Mouse (Mus musculus) T-helper 2 cell (primary cell): Measurements from ENCODE around the gene Mamdc4.

Source experiments
- in situ Hi-C: fragments of 300-600 bp; cut with MboI, MseI; formaldehyde crosslinking; loops from one replicate; pipeline ENCODE4 v1.15.1; 2025; ENCODE audit warnings: high pct_unique_total_duplicates

Gene Mamdc4

DNA sequence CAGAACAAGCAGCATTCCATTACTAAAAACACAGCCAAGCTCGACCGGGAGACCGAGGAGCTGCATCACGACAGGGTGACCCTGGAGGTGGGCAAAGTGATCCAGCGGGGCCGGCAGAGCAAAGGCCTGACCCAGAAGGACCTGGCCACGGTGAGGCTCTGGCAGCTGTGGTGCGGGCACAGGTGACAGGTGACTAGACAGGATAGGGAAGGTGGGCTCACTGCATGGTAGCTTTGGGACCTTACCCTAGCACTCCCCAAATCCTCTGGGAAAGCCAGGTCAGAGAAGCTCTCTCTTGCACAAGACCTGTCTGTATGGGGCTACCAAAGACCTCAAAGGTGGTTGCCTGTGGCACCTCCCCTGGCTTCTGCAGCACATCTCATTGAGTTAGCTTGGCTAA is 14.1 kb downstream of the Mamdc4 start:
- in situ Hi-C loops: no loop called here

GRCm38 (mm10) chr2:25558774-25559173 is 15.9 kb downstream of the Mamdc4 start:
- in situ Hi-C loops: loop anchor here (10.0 kb wide), 1 partner anchor 946 kb away; no protein-coding TSS in a partner anchor

- in situ Hi-C loops: loop anchor here (10.0 kb wide), 1 partner anchor 947 kb away; no protein-coding TSS in a partner anchor
Observed at GRCm38 (mm10) chr2:25557964-25558360, 16.7 kb downstream of the Mamdc4 start.

- in situ Hi-C loops: loop anchor here (10.0 kb wide), 1 partner anchor 947 kb away; no protein-coding TSS in a partner anchor
Observed at GRCm38 (mm10) chr2:25557221-25557963, 17.3 kb downstream of the Mamdc4 start, which contains the start of gene Edf1. Edf1 (plus strand) TSS chr2:25557847.

DNA sequence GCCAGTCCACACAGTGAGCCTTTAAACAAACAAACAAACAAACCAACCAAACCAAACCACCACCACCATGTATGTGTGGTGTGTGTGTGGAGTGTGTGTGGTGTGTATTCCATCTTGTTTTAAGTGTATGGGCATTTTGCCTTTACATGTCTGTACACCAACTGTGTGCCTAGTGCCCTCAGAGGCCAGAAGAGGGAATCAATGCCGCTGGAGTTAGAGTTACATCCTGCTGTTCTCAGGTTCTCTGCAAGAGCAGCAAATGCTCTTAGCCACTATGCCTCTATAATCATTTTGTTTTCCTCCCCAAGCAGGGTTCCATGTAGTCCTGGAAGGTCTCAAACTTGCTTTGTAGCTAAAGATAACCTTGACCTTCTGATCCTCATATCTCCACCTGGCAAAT is 18.3 kb downstream of the Mamdc4 start:
- in situ Hi-C loops: loop anchor here (10.0 kb wide), 1 partner anchor 949 kb away; no protein-coding TSS in a partner anchor

DNA sequence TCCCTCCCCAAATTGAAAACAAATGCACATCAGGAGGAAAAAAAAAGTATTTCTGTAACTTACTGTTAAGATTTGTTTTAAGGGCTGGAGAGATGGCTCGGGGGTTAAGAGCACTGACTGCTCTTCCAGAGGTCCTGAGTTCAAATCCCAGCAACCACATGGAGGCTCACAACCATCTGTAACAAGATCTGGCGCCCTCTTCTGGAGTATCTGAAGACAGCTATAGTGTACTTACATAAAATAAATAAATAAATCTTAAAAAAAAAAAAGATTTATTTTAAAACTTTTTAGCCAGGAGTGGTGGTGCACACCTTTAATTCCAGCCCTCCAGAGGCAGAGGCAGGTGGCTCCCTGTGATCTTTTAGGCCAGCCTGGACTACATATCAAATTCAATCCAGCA is 19.2 kb downstream of the Mamdc4 start:
- in situ Hi-C loops: loop anchor here (10.0 kb wide), 1 partner anchor 949 kb away; no protein-coding TSS in a partner anchor

DNA sequence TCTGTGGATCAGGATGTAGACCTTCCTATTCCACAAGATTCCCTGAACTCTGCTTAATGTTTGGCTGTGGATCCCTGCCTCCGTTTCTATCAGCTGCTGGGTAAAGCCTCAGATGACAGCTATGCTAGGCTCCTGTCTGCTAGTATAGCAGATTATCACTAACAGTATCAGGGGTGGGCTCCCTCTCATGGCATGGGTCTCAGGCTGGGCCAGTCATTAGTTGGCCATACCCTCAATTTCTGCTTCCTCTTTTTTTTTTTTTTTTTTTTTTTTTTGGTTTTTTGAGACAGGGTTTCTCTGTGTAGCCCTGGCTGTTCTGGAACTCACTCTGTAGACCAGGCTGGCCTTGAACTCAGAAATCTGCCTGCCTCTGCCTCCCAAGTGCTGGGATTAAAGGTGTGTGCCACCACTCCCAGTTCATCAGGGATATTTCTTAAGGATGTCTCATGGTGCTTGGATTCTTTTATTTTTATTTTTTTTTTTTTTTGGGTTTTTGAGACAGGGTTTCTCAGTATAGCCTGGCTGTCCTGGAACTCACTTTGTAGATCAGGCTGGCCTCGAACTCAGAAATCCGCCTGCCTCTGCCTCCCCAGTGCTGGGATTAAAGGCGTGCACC is 21.4 kb downstream of the Mamdc4 start:
- in situ Hi-C loops: loop anchor here (10.0 kb wide), 1 partner anchor 952 kb away; no protein-coding TSS in a partner anchor

- in situ Hi-C loops: loop anchor here (10.0 kb wide), 1 partner anchor 954 kb away; no protein-coding TSS in a partner anchor
Observed at GRCm38 (mm10) chr2:25551186-25551585, 23.5 kb downstream of the Mamdc4 start.

GRCm38 (mm10) chr2:25549021-25549991 is 25.3 kb downstream of the Mamdc4 start:
- in situ Hi-C loops: no loop called here

DNA sequence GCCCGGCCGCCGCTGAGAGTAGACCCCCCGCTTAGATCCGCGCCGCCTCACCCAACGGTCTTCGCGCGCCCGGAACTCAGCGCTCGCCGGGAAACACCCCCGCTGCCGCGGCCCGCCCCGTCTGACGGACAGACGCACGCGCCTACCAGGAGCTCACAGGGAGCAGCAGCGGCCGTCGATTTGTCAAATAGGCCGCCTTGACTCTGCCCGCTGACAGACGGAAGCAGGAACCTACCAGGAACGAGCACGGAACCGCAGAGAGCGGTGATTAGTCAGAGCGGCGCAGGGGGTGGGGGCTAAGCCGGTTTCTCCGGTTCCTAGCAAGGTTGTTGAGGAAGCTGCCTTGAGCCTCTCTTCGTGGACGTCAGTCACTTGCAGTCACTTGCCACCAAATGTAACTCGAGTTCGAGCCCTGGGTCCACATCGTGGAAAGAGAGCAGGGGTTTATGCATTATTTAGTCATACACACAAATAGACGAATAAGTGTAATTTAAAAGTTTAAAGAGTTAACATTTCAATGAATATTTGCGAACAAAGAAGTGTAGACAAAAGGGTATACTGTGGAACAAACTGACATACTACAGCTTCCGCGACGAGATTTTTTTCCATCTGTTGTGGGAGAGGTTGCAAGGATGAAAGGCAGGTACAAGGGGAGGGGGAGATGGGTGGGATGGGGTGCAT is 27.7 kb downstream of the Mamdc4 start, which contains the start of gene Traf2:
Gene Traf2 (minus strand): TSS at position 130 of the 681 bp plus-strand sequence.
- in situ Hi-C loops: no loop called here

- in situ Hi-C loops: no loop called here
Observed at GRCm38 (mm10) chr2:25545996-25546810, 28.4 kb downstream of the Mamdc4 start.

DNA sequence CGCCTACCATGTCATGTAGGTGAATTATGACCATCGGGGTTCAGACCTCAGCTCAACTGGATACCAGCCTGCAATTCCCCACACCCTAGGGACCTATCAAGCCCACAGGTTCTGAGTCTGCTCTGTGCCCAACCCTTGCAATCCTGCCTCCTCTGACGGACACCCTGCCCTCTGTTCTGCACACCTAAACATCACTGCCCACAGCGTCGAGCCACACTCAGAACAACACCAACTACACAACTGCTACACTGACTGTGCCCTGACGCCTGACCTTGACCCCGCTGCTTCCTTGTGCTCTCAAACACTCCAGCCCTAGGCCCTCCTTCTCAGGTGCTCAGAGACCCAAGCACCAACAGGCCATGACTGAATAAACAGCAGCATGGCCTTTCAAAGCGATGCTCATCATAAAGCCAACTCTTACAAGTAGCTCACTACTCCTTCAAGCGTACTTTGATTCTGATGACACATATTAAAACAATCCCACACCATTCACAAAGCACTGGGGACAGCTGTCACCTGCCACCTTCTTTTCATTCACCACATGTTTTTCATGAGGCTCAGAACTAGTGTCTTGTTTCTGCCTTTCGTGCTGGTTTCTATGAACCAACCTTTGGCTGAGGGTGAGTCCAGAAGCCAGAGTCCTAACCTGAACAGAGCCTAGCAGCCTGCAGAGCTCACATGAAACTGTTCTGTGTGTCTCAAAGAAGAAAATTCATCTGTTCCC is 32.8 kb downstream of the Mamdc4 start:
- in situ Hi-C loops: no loop called here

DNA sequence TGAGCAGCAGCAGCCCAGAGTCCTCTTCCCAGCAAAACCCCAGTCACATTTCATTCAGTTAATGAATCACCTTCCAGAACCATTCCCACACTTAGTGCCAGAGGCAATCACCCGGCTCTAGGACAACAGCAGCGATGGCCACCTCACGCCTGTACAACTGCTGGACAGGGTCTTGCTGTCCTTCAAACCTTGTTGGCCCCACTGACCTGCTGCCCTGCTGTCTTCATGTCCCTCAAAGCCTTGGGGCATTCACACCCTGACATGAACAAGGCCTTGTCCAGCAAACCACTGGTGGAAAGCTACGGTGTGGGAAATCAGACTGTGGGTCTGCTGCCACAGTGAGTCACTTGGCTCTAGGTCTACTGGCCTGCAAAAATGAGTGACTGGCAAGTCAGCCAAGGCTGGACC is 34.1 kb downstream of the Mamdc4 start:
- in situ Hi-C loops: no loop called here

DNA sequence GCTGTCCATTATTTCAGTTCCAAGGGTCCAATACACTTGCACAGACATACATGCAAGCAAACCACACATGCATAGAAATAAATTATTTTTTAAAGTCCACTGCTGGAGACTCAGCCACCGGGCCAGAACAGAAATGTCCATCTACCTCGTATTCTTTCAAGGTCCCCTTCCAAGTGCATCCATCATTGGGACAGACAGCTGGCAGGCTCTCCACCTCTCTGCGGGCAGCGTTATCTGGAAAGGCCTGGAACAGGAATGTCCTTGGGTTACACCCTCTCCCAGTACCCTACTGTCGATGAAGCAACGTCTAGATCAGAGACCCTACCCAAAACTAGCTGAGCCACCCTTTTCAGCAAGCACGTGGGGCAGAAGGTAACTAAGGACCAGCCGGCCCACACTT is 38.1 kb downstream of the Mamdc4 start:
- in situ Hi-C loops: no loop called here

GRCm38 (mm10) chr2:25534866-25535182 is 39.8 kb downstream of the Mamdc4 start:
- in situ Hi-C loops: no loop called here

DNA sequence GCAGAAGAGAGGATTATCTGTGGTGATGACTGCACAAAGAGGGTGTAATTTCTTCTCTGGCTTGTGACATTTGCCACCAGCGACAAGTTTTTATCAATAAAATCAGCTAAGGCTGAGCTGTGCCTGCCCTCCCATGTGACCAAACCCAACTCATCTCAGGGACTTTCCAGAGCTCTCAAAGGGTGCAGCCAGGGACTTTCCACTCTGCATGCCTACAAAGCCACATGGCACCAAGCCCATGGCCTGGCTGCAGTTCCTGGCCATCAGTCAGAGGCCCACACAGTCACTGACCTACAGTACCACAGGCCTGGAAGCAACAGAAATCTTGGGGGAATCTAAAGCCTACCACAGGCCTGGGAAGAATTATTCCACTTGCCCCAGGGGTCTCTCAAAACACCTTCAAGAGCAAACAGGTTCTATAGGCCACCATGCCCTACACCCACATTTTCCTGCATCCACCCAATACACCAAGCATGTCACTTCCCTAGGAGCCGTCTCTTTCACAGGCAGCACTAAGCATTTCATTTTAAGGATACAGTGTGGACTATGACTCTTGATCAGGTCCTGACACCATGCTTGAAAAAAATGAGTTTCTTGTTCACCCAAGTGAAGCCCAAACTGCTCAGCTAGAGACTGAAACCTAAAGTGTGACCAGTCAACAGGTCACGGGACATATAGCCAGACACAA is 40.3 kb downstream of the Mamdc4 start:
- in situ Hi-C loops: no loop called here

GRCm38 (mm10) chr2:25533707-25534106 is 40.9 kb downstream of the Mamdc4 start:
- in situ Hi-C loops: no loop called here

- in situ Hi-C loops: no loop called here
Observed at GRCm38 (mm10) chr2:25526510-25527302, 47.9 kb downstream of the Mamdc4 start.
